Mouse (Mus musculus): ENCODE results near the gene Tsen34. TPM values are rescaled to one million over a fixed set of nuclear protein-coding genes. Genes with fewer than 3 reads are reported as not detected.
"Not testable (repeated sequence)": the region's sequence is repeated elsewhere in the genome, so short reads cannot be mapped to it uniquely, and the experiment has no call there.

Tsen34 gene
- polyA plus RNA-seq, 1 experiment, result 0.70 TPM

DNA sequence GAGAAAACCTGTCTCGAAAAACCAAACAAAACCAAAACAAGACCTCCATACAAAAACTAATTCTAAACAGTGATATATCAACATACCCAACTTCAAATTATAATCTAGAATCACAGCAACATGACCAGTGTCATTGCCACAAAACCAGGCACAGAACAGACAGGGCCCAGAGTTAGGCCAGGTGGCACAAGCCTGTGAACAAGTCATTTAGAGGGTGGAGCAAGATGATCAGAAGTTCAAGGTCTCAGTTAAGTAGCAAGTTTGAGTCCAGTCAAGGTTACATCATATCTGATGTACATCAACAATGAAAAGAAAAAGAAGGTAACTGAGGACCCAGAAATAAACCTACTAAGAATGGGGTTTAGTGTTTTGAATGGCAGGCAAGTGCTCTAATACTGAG lies 16.3 kb downstream of the Tsen34 start:
- H3K4me3 ChIP-seq (replicated peaks), result no peak overlapping the region
- TF ChIP-seq GATA1 (IDR thresholded peaks at IDR 0.05; ENCODE audit: low read length) (no peak), TAL1 (IDR thresholded peaks at IDR 0.05; ENCODE audit: low read length) (no peak)
- H3K9me3 ChIP-seq (ENCODE audit: control insufficient read depth, low read length), result no peaks in the 10 kb centered on the region
- peaks cover 23% of the 10 kb centered on the region for H3K4me1 ChIP-seq (ENCODE audit: control insufficient read depth)
- peaks cover 37% of the 10 kb centered on the region for H3K36me3 ChIP-seq (ENCODE audit: control insufficient read depth)
- H3K27me3 ChIP-seq (ENCODE audit: control insufficient read depth), result no peaks in the 10 kb centered on the region

DNA sequence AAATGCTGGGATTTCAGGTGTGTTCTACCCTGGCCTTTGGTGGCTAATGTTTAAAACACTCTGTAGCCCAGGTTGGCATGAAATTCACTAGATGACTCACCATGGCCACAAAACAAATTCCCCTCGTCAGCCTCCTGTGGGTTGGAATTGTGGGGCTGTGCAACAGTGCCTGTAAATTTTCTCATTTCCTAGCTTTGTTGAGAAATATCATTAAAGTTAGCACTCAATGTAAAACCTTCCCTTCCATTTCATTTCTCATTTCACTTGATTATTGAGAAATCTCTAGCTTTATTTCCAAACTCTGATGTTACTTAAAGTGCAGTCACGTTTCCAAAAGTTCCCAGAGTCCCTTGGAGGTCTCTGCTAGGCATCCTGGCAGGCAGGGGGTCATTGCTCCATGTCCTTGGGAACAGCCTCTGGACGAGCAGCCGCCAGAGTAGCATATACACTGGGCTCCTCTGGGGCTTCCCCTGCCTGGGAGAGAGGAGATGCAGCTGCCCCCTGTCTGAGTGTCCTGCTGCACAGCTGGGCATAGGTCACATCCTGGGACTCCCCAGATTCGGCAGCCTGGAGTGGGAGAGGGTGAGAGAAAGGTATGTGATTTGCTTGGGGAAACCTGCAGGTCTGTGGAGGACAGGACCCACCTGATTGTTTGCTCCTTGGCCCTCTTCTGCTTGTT lies 19.7 kb downstream of the Tsen34 start:
- no peaks in the 10 kb centered on the region for H3K27me3 ChIP-seq (ENCODE audit: control insufficient read depth)
- no peak overlapping the region for H3K4me3 ChIP-seq (replicated peaks)
- TF ChIP-seq GATA1 (IDR thresholded peaks at IDR 0.05; ENCODE audit: low read length) (no peak), TAL1 (IDR thresholded peaks at IDR 0.05; ENCODE audit: low read length) (no peak)
- no peaks in the 10 kb centered on the region for H3K9me3 ChIP-seq (ENCODE audit: control insufficient read depth, low read length)
- H3K4me1 ChIP-seq (ENCODE audit: control insufficient read depth), result no peaks in the 10 kb centered on the region
- H3K36me3 ChIP-seq (ENCODE audit: control insufficient read depth), result peaks cover 7% of the 10 kb centered on the region

DNA sequence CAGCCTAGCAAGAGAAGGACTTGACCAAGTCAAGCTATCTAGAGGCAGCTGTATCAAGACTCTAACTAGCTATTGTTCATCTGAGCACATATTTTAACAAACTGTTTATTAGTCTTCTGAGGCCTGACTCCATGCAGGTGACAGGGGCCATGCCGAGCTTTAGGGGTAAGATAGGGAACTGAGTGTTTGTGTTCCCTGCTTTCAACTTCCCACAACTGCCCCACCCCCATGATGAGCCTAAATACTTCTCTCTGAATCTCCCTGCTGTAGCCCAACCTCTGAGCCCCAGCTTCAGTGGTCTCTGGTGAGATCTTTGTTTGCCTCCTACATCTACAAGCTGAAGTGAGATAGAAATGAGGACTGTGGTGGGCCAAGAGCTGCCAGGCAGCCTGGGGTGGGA lies 22.6 kb downstream of the Tsen34 start:
- Histone ChIP-seq H3K27me3 (ENCODE audit: control insufficient read depth) (no peaks in the 10 kb centered on the region), H3K4me1 (ENCODE audit: control insufficient read depth) (no peaks in the 10 kb centered on the region), H3K4me3 (replicated peaks) (no peak overlapping the region), H3K36me3 (ENCODE audit: control insufficient read depth) (no peaks in the 10 kb centered on the region), H3K9me3 (ENCODE audit: control insufficient read depth, low read length) (no peaks in the 10 kb centered on the region)
- TF ChIP-seq GATA1 (IDR thresholded peaks at IDR 0.05; ENCODE audit: low read length) (no peak), TAL1 (IDR thresholded peaks at IDR 0.05; ENCODE audit: low read length) (no peak)

DNA sequence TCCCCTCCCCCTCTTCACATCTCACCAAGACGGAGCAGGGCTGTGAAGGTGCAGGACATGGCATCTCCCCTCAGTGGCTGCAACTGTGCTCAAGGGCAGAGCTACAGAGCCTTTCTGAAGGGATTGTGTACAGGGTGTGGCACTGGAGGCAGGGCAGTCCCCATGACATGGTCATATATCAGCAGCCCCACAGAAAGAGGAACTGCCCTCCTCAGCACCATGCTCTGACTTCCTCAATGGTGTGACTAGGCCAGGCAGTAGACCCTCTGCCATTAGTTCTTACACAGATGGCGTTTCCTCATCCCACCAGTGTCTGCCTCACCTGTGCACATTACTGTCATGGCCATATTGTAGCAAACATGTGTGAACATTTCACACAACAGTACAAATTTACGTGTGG lies 27.6 kb downstream of the Tsen34 start, which contains the start of gene Pirb:
Gene Pirb, minus strand, starts transcription at position 124 of the 400 bp plus-strand sequence.
- not testable (repeated sequence) for H3K4me3 ChIP-seq (replicated peaks); H3K4me1 ChIP-seq (ENCODE audit: control insufficient read depth); H3K36me3 ChIP-seq (ENCODE audit: control insufficient read depth); H3K27me3 ChIP-seq (ENCODE audit: control insufficient read depth); H3K9me3 ChIP-seq (ENCODE audit: control insufficient read depth, low read length)

DNA sequence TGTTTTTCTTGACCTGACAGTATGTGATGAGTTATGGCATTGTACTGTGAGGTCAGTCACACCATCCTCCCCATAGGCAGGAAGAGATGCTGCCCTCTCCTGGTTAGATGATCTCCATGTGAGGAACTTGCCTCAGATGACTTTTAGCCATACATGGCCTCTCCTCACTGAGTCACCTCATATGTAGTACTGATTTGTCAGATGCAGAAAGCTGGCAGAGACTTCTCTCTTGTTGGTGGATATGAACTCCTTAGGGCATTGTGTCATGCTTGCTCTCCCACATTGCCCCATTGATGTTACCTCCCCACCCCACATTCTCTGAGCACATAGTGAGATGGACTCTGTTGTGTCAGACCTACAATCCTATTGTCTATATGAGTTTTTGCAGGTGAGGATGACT lies 32.8 kb downstream of the Tsen34 start:
- not testable (repeated sequence) for H3K36me3 ChIP-seq (ENCODE audit: control insufficient read depth); H3K27me3 ChIP-seq (ENCODE audit: control insufficient read depth); H3K4me1 ChIP-seq (ENCODE audit: control insufficient read depth); H3K4me3 ChIP-seq (replicated peaks); H3K9me3 ChIP-seq (ENCODE audit: control insufficient read depth, low read length)

DNA sequence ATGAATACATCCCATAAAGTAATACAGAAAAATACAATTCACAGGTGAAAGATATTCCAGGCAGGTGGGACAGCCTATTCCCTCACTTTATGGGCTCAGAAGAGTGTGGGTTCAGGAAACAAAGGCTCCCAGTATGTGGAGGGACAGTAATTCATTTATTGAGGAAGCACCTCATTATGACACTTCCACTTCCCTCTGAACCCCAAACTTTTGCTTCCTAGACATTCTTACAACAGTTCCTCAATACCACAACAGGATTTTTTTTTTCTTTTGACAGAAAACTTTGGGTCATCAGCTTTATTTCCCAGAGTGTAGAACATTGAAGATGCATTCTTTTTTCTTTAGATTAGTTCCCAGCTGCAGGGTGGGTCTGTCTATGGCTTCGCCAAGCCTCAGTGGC lies 40.0 kb downstream of the Tsen34 start:
- H3K4me3 ChIP-seq (replicated peaks); H3K36me3 ChIP-seq (ENCODE audit: control insufficient read depth); H3K9me3 ChIP-seq (ENCODE audit: control insufficient read depth, low read length); H3K27me3 ChIP-seq (ENCODE audit: control insufficient read depth); H3K4me1 ChIP-seq (ENCODE audit: control insufficient read depth): not testable (repeated sequence)

Other genes with a start within 250 kb of the Tsen34 start
- not detected in 2 replicates for gene Tarm1, start 190.2 kb upstream of the Tsen34 start, polyA plus RNA-seq (2012)
- gene Oscar, start 76.7 kb upstream of the Tsen34 start, polyA plus RNA-seq (2012), result not detected in 2 replicates
- gene Ndufa3, start 75.5 kb upstream of the Tsen34 start, polyA plus RNA-seq (2012), result 3.6 and 5.5 TPM in 2 replicates
- gene Tfpt, start 62.9 kb upstream of the Tsen34 start, polyA plus RNA-seq (2012), result 3.1 and 3.3 TPM in 2 replicates
- 3.2 TPM in 2 replicates for gene Prpf31, start 62.9 kb upstream of the Tsen34 start, polyA plus RNA-seq (2012)
- 50.1 and 53.8 TPM in 2 replicates for gene Cnot3, start 47.6 kb upstream of the Tsen34 start, polyA plus RNA-seq (2012)
- 1.0 and 1.3 TPM in 2 replicates for gene Leng1, start 27.0 kb upstream of the Tsen34 start, polyA plus RNA-seq (2012)
- gene Tmc4, start 15.3 kb upstream of the Tsen34 start, polyA plus RNA-seq (2012), result 0.05 and 0.12 TPM in 2 replicates
- gene Mboat7, start 660 bp downstream of the Tsen34 start, polyA plus RNA-seq (2012), result 0.58 and 0.73 TPM in 2 replicates
- 81.2 and 118 TPM in 2 replicates for gene Rps9, start 11.1 kb downstream of the Tsen34 start, polyA plus RNA-seq (2012)
- 0.03 TPM in 1 of 2 replicates, not detected in the other for gene Pirb, start 27.5 kb downstream of the Tsen34 start, polyA plus RNA-seq (2012)
- not detected in 2 replicates for gene Gm15448, start 132.8 kb downstream of the Tsen34 start, polyA plus RNA-seq (2012)
- gene Pira2, start 152.2 kb downstream of the Tsen34 start, polyA plus RNA-seq (2012), result not detected in 2 replicates
- gene Gm14548, start 205.3 kb downstream of the Tsen34 start, polyA plus RNA-seq (2012), result not detected in 2 replicates
- 0.07 TPM in 1 of 2 replicates, not detected in the other for gene Lilra6, start 222.6 kb downstream of the Tsen34 start, polyA plus RNA-seq (2012)